Mouse (Mus musculus): ENCODE measurements around the gene Lrrfip1.

Lrrfip1 gene

GRCm38 (mm10) chr1:90998268-90998890 is at the start of gene Lrrfip1:
TSS of gene Lrrfip1 (plus strand) at chr1:90998737.
- DNase-seq (ENCODE audit: low spot score in 2 of 2), result peak in 1 of 2 experiments; percentile 67

DNA sequence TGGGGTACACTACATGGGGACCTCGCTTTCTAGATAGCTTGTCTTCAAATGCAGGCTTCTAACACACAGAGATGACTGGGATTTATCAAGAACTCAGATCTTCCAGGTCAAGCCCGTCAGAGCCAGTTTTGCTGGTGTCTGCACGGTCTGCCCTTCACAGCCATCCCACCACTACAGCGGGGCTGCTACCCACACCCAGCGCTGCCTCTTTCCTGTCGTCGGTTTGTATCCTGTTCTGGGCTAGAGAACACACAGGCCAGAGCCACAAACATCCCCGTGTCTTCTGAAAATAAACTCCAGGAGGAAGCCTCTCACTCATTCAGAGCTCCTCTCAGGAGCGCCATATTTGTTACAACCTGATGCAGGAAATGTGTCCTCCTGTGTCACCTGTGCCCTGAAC is 49.2 kb upstream of the Lrrfip1 start:
- no peak for DNase-seq (ENCODE audit: low spot score in 2 of 2)

- DNase-seq (ENCODE audit: low spot score in 2 of 2), result no peak
Observed at GRCm38 (mm10) chr1:90951670-90952069, 46.9 kb upstream of the Lrrfip1 start.

- DNase-seq (ENCODE audit: low spot score in 2 of 2), result no peak
Observed at GRCm38 (mm10) chr1:90952808-90953207, 45.7 kb upstream of the Lrrfip1 start, which contains the start of gene Prlh. TSS of gene Prlh (plus strand) at chr1:90953108.

GRCm38 (mm10) chr1:90953688-90954087 is 44.8 kb upstream of the Lrrfip1 start:
- no peak for DNase-seq (ENCODE audit: low spot score in 2 of 2)

DNA sequence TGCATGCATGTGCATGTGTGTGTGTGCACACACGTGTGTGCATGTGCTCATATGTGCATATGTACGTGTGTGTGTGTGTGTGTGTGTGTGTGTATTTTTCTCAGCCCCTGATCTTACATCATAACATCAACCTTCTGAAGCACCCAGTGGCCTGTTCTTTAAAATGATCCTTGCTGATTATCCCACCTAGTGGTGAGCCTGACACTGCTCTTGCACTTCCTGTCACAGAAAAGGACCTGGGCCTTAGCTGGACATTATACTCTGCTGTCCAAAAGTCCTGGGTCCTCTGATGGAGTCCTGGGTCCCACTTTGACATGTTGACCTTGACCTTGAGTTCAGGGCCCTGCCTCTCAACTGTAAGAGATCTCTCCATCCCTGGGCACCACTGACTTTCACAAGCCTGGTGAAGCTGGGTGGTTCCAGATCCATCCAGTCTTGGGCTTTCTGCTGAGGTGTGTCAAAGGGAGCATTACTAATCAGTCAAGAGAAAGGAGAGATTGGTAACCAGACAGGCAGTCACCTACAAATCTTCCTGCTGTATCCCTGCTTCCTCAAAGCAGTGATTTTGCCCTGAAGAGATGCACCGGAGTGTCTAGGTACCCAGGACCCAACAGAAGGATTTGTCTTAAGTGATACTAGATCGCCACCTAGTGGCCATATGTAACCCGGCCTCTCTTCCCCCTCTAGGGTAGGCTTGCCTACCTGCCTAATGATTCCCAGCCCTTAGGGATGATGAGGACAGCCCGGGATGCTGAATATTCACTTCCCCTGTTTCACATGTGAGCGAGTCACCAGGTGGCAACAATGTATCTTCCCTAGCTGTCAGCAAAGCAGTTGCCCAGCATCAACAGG is 42.1 kb upstream of the Lrrfip1 start:
- peak in 1 of 2 experiments; percentile 29 for DNase-seq (ENCODE audit: low spot score in 2 of 2)

GRCm38 (mm10) chr1:90962526-90962925 is 36.0 kb upstream of the Lrrfip1 start:
- DNase-seq (ENCODE audit: low spot score in 2 of 2), result no peak

GRCm38 (mm10) chr1:90962994-90963393 is 35.5 kb upstream of the Lrrfip1 start:
- DNase-seq (ENCODE audit: low spot score in 2 of 2), result no peak

DNA sequence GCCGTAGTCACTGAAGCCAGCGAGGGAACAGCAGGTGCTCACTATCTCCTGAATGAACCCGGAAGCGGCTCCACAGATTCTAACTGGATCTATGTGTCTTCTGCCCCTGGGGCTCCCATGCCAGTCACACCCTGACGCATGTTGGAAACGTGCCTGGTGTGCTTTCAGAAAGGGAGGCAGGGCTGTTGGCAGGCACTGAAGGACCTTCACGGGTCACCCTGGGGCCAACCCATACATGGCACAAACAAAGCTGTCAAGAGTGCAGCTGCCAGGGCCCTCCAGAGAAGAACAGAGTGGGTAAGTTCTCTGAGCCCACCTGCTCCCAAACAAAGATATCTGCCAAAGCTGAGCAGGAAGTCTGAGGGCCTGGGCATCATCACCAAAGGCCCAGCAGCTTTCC is 31.0 kb upstream of the Lrrfip1 start:
- DNase-seq (ENCODE audit: low spot score in 2 of 2), result no peak

- DNase-seq (ENCODE audit: low spot score in 2 of 2), result no peak
Observed at GRCm38 (mm10) chr1:90968649-90969048, 29.9 kb upstream of the Lrrfip1 start.

GRCm38 (mm10) chr1:90969347-90969784 is 29.2 kb upstream of the Lrrfip1 start, which contains the start of gene Rab17:
TSS of gene Rab17 (minus strand) at chr1:90969661.
- DNase-seq (ENCODE audit: low spot score in 2 of 2), result no peak

DNA sequence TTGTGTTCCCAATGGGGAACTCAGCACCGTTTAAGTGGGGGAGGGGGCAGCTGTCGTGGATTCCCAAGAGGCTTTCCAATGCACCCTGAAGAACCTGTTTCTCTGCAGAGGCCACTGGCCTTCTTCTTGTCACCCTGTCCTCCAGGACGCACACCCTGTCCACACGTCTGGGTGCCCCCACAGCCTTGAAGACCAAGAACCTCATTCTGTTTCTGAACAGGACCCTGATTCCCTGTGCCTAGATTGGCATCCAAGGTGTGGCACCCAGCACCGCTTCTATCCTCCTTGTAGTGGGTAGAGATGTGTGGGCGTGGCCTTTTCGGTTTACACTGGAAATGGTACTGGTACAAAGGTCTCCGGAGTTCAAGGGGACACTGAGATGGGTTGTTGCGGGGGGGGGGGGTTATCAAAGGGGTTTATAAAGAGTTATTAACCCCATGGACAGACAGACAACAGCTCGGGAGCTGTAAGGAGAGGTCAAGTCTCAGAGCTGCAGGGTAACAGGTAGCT is 28.6 kb upstream of the Lrrfip1 start:
- no peak for DNase-seq (ENCODE audit: low spot score in 2 of 2)

DNA sequence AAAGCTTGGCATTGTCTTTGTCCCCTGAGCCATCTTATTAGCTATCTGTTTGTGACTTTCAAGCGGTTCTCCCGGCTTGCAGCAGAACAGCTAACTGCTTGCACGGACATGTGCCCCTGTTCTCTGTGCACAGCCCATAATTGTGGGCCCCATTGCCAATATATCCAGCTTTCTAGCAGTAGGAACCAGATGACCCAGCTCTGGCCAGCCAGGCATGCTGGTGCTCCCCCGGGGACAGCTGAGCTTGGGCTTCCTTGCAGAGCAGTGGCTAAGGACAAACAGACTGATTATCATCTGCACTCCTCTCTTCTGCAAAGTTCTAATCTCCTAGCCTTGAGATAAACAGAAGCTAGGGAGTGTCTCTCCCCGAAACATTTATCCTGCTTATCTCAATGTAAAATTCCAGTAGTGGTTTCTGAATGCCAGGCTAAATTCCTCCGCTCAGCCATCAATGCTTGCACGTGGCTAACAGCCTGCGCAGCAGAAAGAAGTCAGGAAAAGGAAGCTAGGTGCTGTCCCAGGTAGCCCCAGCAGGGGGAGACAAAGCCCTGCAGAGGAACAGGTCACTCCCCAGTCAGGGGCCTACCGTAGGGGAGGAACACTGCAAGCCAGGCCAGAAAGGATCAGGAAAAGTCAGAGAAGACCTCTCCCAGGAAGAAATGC is 25.5 kb upstream of the Lrrfip1 start:
- DNase-seq (ENCODE audit: low spot score in 2 of 2), result peak; percentile 83 to 93

GRCm38 (mm10) chr1:90973574-90973911 is 25.0 kb upstream of the Lrrfip1 start:
- no peak for DNase-seq (ENCODE audit: low spot score in 2 of 2)

- DNase-seq (ENCODE audit: low spot score in 2 of 2), result no peak
Observed at GRCm38 (mm10) chr1:90974906-90975649, 23.5 kb upstream of the Lrrfip1 start.

GRCm38 (mm10) chr1:90975960-90976359 is 22.6 kb upstream of the Lrrfip1 start:
- no peak for DNase-seq (ENCODE audit: low spot score in 2 of 2)

DNA sequence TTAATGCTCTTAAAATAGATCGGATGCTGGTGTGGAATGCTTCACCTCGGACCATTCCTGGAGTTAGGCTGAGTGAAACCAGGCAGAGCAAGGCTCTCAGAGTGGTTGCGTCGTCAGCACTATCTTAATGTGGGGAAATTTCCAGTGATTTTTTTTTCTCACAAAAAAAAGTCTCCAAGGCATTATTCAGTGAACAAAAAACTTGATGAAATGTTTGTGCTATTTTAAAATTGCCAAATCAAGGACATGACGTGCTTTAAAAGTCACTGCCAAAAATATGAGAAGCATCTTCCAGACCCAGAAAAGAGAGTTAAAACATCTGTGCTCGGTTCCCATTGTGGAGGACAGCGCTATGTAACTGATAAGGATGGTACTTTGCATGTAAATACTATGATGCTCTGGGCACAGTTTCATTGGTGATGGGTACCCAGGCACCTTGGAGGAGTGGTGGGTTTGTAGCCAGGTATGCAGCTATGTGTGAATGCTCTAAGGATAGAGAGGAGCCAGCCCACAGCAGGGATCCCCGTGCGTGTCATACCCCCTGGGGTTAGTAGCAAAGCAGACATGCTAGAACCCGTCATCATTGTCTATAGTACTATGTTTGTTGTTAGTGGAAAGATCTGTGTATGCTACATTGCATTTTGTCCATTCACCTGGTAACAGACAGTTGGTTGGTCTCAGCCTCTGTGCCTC is 17.8 kb upstream of the Lrrfip1 start:
- DNase-seq (ENCODE audit: low spot score in 2 of 2), result peak in 1 of 2 experiments; percentile 34

DNA sequence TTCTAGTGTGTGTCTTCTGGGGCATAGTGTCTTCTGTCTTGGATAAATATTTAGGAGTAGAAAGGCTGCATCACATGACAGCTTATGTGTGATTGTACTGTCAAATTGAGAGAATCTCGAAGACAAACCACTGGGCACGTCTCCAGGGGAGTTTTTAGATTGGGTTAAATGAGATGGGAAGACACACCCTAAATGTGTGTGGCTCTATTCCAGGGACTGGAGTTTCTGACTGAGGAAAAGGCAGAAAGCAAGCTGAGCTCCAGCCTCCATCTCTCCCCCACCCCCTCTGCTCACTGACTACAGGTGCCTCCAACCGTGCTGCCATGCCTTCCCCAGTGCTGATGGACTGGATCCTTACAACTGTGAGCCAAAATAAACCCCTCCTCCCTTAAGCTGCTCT is 17.2 kb upstream of the Lrrfip1 start:
- DNase-seq (ENCODE audit: low spot score in 2 of 2), result peak in 1 of 2 experiments; percentile 40

DNA sequence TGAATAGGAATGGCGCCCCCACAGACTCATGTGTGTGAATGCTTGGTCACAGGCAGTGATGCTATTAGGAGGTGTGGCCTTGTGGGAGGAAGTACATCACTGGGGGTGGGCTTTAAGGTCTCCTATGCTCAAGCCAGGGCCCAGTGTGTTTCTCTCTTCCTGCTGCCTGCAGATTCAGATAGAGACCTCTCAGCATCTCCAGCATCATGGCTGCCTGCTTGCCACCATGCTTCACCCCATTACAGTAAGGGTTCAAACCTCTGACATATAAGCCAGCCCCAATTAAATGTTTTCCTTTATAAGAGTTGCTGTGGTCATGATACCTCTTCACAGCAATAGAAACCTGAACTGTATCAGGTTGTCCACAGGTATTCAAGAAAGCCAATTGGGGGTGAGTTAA is 2.6 kb upstream of the Lrrfip1 start:
- no peak for DNase-seq (ENCODE audit: low spot score in 2 of 2)

GRCm38 (mm10) chr1:90997136-90997535 is 1.4 kb upstream of the Lrrfip1 start:
- no peak for DNase-seq (ENCODE audit: low spot score in 2 of 2)

- DNase-seq (ENCODE audit: low spot score in 2 of 2), result no peak
Observed at GRCm38 (mm10) chr1:90997641-90998040, 896 bp upstream of the Lrrfip1 start.

All from spleen, postnatal 4 days (tissue).